Mouse (Mus musculus): ENCODE results near the gene Txndc2.

The Txndc2 gene

GRCm38 (mm10) chr17:65612391-65613141, 29.4 kb downstream of the Txndc2 start:
- DNase-seq (ENCODE audit: low read depth): no peak

GRCm38 (mm10) chr17:65611721-65612120, 30.2 kb downstream of the Txndc2 start:
- DNase-seq (ENCODE audit: low read depth): no peak

- no peak for DNase-seq (ENCODE audit: low read depth)
Observed at GRCm38 (mm10) chr17:65608743-65609142, 33.2 kb downstream of the Txndc2 start.

- DNase-seq (ENCODE audit: low read depth): no peak
Observed at GRCm38 (mm10) chr17:65608312-65608687, 33.7 kb downstream of the Txndc2 start.

- no peak for DNase-seq (ENCODE audit: low read depth)
Observed at GRCm38 (mm10) chr17:65607574-65608311, 34.2 kb downstream of the Txndc2 start.

GRCm38 (mm10) chr17:65606014-65606413, 36.0 kb downstream of the Txndc2 start:
- DNase-seq (ENCODE audit: low read depth): peak; percentile 63

- no peak for DNase-seq (ENCODE audit: low read depth)
Observed at GRCm38 (mm10) chr17:65604892-65605291, 37.1 kb downstream of the Txndc2 start.

GRCm38 (mm10) chr17:65604315-65604714, 37.7 kb downstream of the Txndc2 start:
- no peak for DNase-seq (ENCODE audit: low read depth)

GRCm38 (mm10) chr17:65597857-65598486, 44.0 kb downstream of the Txndc2 start:
- no peak for DNase-seq (ENCODE audit: low read depth)

GRCm38 (mm10) chr17:65594687-65595086, 47.3 kb downstream of the Txndc2 start:
- no peak for DNase-seq (ENCODE audit: low read depth)
